Mouse (Mus musculus): ENCODE data around the gene Strip1.

DNA sequence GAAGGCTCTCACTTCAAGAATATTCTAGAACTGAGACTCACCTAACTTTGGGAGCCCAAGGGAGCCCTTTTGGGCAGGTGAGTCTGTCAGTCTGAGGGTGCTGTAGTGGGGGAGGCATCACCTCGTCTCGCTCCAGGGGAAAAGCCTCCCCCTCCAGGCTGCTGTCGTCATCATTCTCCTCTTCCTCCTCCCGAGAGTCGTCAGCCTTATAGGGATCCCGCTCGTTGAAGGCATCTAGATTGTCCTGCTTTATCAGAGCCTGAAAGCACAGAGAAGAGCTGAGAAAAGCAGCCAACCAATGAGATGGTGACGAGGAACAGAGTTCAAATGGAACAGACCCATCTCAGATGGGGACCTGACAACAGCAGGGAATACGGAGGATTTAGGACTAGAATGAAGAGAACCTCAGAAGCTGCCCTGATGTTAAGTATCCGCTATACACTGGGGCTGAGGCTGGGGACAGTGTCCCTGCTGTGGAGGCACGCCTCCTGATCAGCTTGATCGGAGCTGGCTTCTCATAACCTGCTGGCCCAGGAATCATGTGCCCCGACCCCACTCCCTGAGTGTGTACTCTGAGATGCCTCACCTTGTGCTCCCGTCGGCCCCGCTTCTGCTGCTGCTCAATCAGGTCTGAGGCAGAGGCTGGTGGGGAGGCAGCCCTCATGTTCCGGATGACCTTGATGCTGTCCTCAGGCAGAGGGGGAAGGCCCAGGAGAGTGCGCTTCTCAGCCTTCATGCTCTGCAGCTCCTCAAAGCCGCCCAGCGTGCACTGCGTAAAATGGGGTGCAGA is 10.0 kb downstream of the Strip1 start:
- TF ChIP-seq CTCF (conservative IDR thresholded peaks at IDR 0.05; ENCODE audit: insufficient read depth, insufficient read length, low read depth, low read length) (no peak), POLR2A (IDR thresholded peaks at IDR 0.05; ENCODE audit: low read depth, low read length) (no peak)

Data from kidney, adult 2 months (tissue).